ENCODE assay signal across 10 mouse cellular contexts in genomic region chr5:142794161-142794560, GRCm38 (mm10). TPM values are rescaled to one million over a fixed set of nuclear protein-coding genes. Genes with fewer than 3 reads are reported as not detected.
DNase-seq lines count a peak whose midpoint lies in the region; ATAC-seq and TF ChIP-seq lines count a peak whose summit lies in the region.
"Had no signal": no experiment of that assay in that cellular context is flagged by ENCODE, and none has a peak within 500 bp of the region (broad histone marks: within the 10 kb centered on the region; RNA-seq: fewer than 3 reads in every experiment).

No protein-coding gene starts in this region.

- no peak for TF ChIP-seq CTCF in lung, postnatal 0 days (IDR thresholded peaks at IDR 0.05)
- TF ChIP-seq CTCF in liver, embryonic 14.5 days (IDR thresholded peaks at IDR 0.05; ENCODE audit: low read depth), result no peak

- no peaks in the 10 kb centered on the region for H3K9me3 ChIP-seq in lung, postnatal 0 days (ENCODE audit: low read length)
- no peaks in the 10 kb centered on the region for H3K9me3 ChIP-seq in liver, embryonic 14.5 days (ENCODE audit: control insufficient read depth, low read length)
- H3K9me3 ChIP-seq: forebrain, embryonic 12.5 days had no signal

- 60% methylated on average over 2 of the region's 2 CpGs for WGBS in lung, postnatal 0 days
- 17% methylated on average over 2 of the region's 2 CpGs for WGBS in liver, embryonic 14.5 days (ENCODE audit: insufficient replicate concordance)

- 0 out of 2 replicates have a peak, but pooled peaks cover 6% of the 10 kb centered on the region for H3K36me3 ChIP-seq in lung, postnatal 0 days (ENCODE audit: insufficient read depth, low read length)
- H3K36me3 ChIP-seq in liver, embryonic 14.5 days (replicated peaks; ENCODE audit: control insufficient read depth, insufficient read depth, low read depth), result no peaks in the 10 kb centered on the region; the same call in 1 of the 2 replicates

- H3K4me2 ChIP-seq in lung, postnatal 0 days (replicated peaks; ENCODE audit: low read depth, low read length), result 0 out of 2 replicates have a peak overlapping the region, but pooled peaks have one; percentile 5
- peak overlapping the region; percentile 44 for H3K4me2 ChIP-seq in liver, embryonic 14.5 days (ENCODE audit: low read depth)

- no peak for TF ChIP-seq EP300 in lung, postnatal 0 days (IDR thresholded peaks at IDR 0.05)
- TF ChIP-seq EP300 in liver, embryonic 14.5 days (IDR thresholded peaks at IDR 0.05; ENCODE audit: low read depth), result no peak

- H3K4me3 ChIP-seq in lung, postnatal 0 days (ENCODE audit: low read depth, low read length), result no peak overlapping the region
- peak overlapping the region; percentile 23 to 38 for H3K4me3 ChIP-seq in liver, embryonic 14.5 days (ENCODE audit: insufficient read depth in 1 of 2, low read depth in 2 of 2, low read length in 2 of 2)
- H3K4me3 ChIP-seq: forebrain, embryonic 12.5 days had no signal

- peak; percentile 51; the same call in 1 of the 2 replicates for ATAC-seq in frontal cortex, adult (ENCODE audit: low TSS enrichment)
- no peak for ATAC-seq in lung, postnatal 0 days
- ATAC-seq in liver, embryonic 14.5 days (ENCODE audit: insufficient read depth), result no peak

- peak overlapping the region; percentile 47; the same call in 1 of the 2 replicates for H3K27ac ChIP-seq in lung, postnatal 0 days (ENCODE audit: low read length)
- no peak overlapping the region for H3K27ac ChIP-seq in liver, embryonic 14.5 days
- H3K27ac ChIP-seq: forebrain, embryonic 12.5 days had no signal

- DNase-seq in frontal cortex, postnatal 36 days (ENCODE audit: low spot score in 2 of 2), result no peak
- no peak for DNase-seq in lung, postnatal 0 days (ENCODE audit: low spot score)
- DNase-seq in lung, postnatal 4 days, result no peak
- no peak for DNase-seq in liver, embryonic 14.5 days (ENCODE audit: low read depth in 3 of 3, low spot score in 3 of 3)
- DNase-seq in thymus, postnatal 14 days, result peak; percentile 74
- DNase-seq in kidney, postnatal 10 days, result no peak
- no peak for DNase-seq in kidney, postnatal 4 days
- DNase-seq: cerebellum, postnatal 10 days had no signal

- no peaks in the 10 kb centered on the region for H3K27me3 ChIP-seq in lung, postnatal 0 days (replicated peaks; ENCODE audit: insufficient read depth, low read length)
- no peaks in the 10 kb centered on the region for H3K27me3 ChIP-seq in liver, embryonic 14.5 days (ENCODE audit: control insufficient read depth, insufficient read depth, low read length)
- H3K27me3 ChIP-seq: forebrain, embryonic 12.5 days had no signal

- H3K4me1 ChIP-seq in lung, postnatal 0 days (ENCODE audit: insufficient read depth, low read depth, low read length), result no peaks in the 10 kb centered on the region
- H3K4me1 ChIP-seq in liver, embryonic 14.5 days (replicated peaks; ENCODE audit: control insufficient read depth in 2 of 2, insufficient read depth in 2 of 2, low read length in 1 of 2), result peaks cover 3 to 4% of the 10 kb centered on the region in 2 experiments; a peak in 3 of 4 replicates

- no peak overlapping the region for H3K9ac ChIP-seq in lung, postnatal 0 days (replicated peaks; ENCODE audit: low read depth)
- peak overlapping the region; percentile 18; the same call in 1 of the 2 replicates for H3K9ac ChIP-seq in liver, embryonic 14.5 days (replicated peaks)
- H3K9ac ChIP-seq: forebrain, embryonic 12.5 days had no signal

RNA-seq across cellular contexts. Expression of gene Tnrc18, which starts 23.3 kb away (rescaled TPM):
- 16.6 and 24.9 TPM in 2 replicates for polyA plus RNA-seq in lung, postnatal 0 days (2015; fragmentation: Nextera tagmentation; extraction: Ambion mirVana)
- 2.3 and 2.8 TPM in 2 replicates for polyA plus RNA-seq in liver, embryonic 14.5 days (2012; rRNA removed)
- 2.9 and 3.4 TPM in 2 replicates for polyA plus RNA-seq in liver, embryonic 14.5 days (2014; fragmentation: Nextera tagmentation; extraction: Ambion mirVana)
